Mouse (Mus musculus) G1E (cell line): ENCODE measurements around the gene Ubxn4. TPM values are rescaled to one million over a fixed set of nuclear protein-coding genes. Genes with fewer than 3 reads are reported as not detected.
"Not testable (repeated sequence)": the region's sequence is repeated elsewhere in the genome, so short reads cannot be mapped to it uniquely, and the experiment has no call there.

Experiments used
- ATAC-seq: 2 replicates; pipeline ENCODE4 v1.8.0; 2016; ENCODE audit warnings: mild to moderate bottlenecking; ENCODE audit not compliant: insufficient number of reproducible peaks, poor library complexity, low FRiP score, severe bottlenecking; ENCODE audit errors: extremely low read depth
- DNase-seq: peaks from one replicate; pipeline ENCODE4 v3.0.0; 2012; ENCODE audit warnings: low spot score
- H3K27me3 ChIP-seq: 2 replicates; pipeline ENCODE4 v1.6.1; 2012; ENCODE audit warnings: mild to moderate bottlenecking, low read length, inconsistent platforms; ENCODE audit not compliant: insufficient read depth
- H3K36me3 ChIP-seq: replicated peaks from 2 replicates; pipeline ENCODE3; 2012; ENCODE audit warnings: mild to moderate bottlenecking, inconsistent platforms
- H3K4me1 ChIP-seq: 2 replicates; pipeline ENCODE4 v1.6.1; 2012; ENCODE audit warnings: low read depth, low read length, inconsistent platforms, mixed read lengths; ENCODE audit not compliant: insufficient read depth
- H3K4me3 ChIP-seq: 2 replicates; pipeline ENCODE4 v1.5.1; 2012; ENCODE audit warnings: low read depth, mild to moderate bottlenecking, inconsistent platforms, low read length, moderate library complexity, mixed read lengths
- H3K9me3 ChIP-seq: replicated peaks from 2 replicates; pipeline ENCODE4 v1.6.1; 2012; ENCODE audit warnings: inconsistent platforms
- CTCF ChIP-seq: IDR thresholded peaks from 2 replicates; pipeline ENCODE4 v1.5.1; 2012; ENCODE audit warnings: low read depth, low read length, inconsistent platforms, mixed read lengths
- GATA1 ChIP-seq: IDR thresholded peaks from 2 replicates; pipeline ENCODE4 v1.6.1; 2012; ENCODE audit warnings: borderline replicate concordance, low read length, inconsistent platforms, mixed read lengths
- GATA2 ChIP-seq: IDR thresholded peaks from 2 replicates; pipeline ENCODE4 v1.6.1; 2012; ENCODE audit warnings: low read depth, low read length, inconsistent platforms, borderline replicate concordance
- POLR2AphosphoS5 ChIP-seq: IDR thresholded peaks from 2 replicates; pipeline ENCODE4 v1.6.1; 2012; ENCODE audit warnings: low read depth, low read length, inconsistent platforms; ENCODE audit not compliant: insufficient replicate concordance
- TAL1 ChIP-seq: conservative IDR thresholded peaks from 2 replicates; pipeline ENCODE4 v1.6.1; 2012; ENCODE audit warnings: low read depth, low read length, inconsistent platforms, mixed read lengths
- polyA plus RNA-seq: library from polyadenylated mRNA; stranded (reverse); fragments of >175 nt; gene quantifications from 2 replicates; pipeline ENCODE4 v1.2.3, GENCODE M21; 2012
- total RNA-seq, 2 experiments: library from RNA; stranded (forward) in 1 of 2; stranded (reverse) in 1 of 2; fragments of 200-1000 nt in 1 of 2; fragments of >200 nt in 1 of 2; fragmentation: Nextera tagmentation in 1 of 2; gene quantifications; 2 replicates each; pipeline ENCODE4 v1.2.3; 2014 to 2017

The Ubxn4 gene
- total and polyA plus RNA-seq, 3 experiments, result 33.5 to 153 (median 152) TPM

- H3K4me3 ChIP-seq, result peak overlapping the region; percentile 84
- H3K4me1 ChIP-seq, result peaks cover 26% of the 10 kb centered on the region
- peaks cover 15% of the 10 kb centered on the region for H3K36me3 ChIP-seq
- no peak for TF ChIP-seq TAL1
- no peak for TF ChIP-seq CTCF
- TF ChIP-seq POLR2AphosphoS5, result no peak
- TF ChIP-seq GATA2, result no peak
- no peak for TF ChIP-seq GATA1
- DNase-seq, result peak; percentile 97
- no peaks in the 10 kb centered on the region for H3K9me3 ChIP-seq
- no peaks in the 10 kb centered on the region for H3K27me3 ChIP-seq
- peak; percentile 94 for ATAC-seq
Observed at GRCm38 (mm10) chr1:128243996-128244726, 397 bp downstream of the Ubxn4 start.

DNA sequence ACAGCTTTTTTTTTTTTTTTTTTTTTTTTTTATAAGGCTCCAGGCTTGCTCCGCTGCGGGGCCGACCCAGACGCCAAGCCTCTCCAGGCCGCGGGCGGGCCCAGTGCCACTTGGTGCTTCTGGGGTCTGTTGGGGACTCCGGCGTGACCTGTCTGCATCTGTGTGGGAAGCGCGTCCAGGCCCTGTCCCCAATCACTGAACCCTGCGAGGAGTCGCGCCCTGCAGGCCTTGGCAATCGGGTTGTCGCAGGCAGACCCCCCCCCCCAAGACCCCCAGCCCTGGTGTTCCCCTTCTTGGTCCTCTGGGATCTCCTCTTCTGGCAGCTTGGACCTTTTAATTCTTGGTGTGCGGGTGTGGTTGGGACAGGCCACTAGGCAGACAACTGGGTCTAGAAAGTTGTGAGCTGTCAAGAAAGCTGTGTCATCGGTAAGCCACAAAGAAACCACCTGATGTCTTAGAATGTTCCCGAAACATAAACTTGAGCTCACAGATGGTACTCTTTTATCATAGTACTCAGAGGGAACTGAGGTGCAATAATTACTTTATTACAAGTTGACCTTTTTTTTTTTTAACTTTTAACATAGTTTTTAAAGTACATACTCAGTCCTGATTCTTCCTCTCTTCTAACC lies 1.1 kb downstream of the Ubxn4 start:
- Histone ChIP-seq H3K4me3 (peak overlapping the region; percentile 84), H3K4me1 (peaks cover 31% of the 10 kb centered on the region), H3K36me3 (peaks cover 15% of the 10 kb centered on the region), H3K9me3 (no peaks in the 10 kb centered on the region), H3K27me3 (no peaks in the 10 kb centered on the region)
- TF ChIP-seq CTCF (no peak), TAL1 (no peak), GATA2 (no peak), GATA1 (no peak), POLR2AphosphoS5 (no peak)
- ATAC-seq, result peak; percentile 51
- DNase-seq, result peak; percentile 70

GRCm38 (mm10) chr1:128267061-128267460 lies 23.3 kb downstream of the Ubxn4 start:
- not testable (repeated sequence) for H3K9me3 ChIP-seq, H3K4me1 ChIP-seq, DNase-seq, H3K4me3 ChIP-seq, ATAC-seq, H3K27me3 ChIP-seq
- H3K36me3 ChIP-seq, result peaks cover 84% of the 10 kb centered on the region

GRCm38 (mm10) chr1:128270731-128271130 lies 27.0 kb downstream of the Ubxn4 start:
- no peak for DNase-seq
- TF ChIP-seq CTCF, result no peak
- no peak for TF ChIP-seq POLR2AphosphoS5
- TF ChIP-seq GATA1, result no peak
- no peak for TF ChIP-seq TAL1
- no peak for TF ChIP-seq GATA2
- no peak overlapping the region for H3K4me3 ChIP-seq
- no peak for ATAC-seq
- peaks cover 2% of the 10 kb centered on the region; the same call in 1 of the 2 replicates for H3K4me1 ChIP-seq
- H3K9me3 ChIP-seq, result no peaks in the 10 kb centered on the region
- no peaks in the 10 kb centered on the region for H3K27me3 ChIP-seq
- H3K36me3 ChIP-seq, result peaks cover 90% of the 10 kb centered on the region

- Histone ChIP-seq H3K27me3 (no peaks in the 10 kb centered on the region), H3K36me3 (peaks cover 87% of the 10 kb centered on the region), H3K9me3 (no peaks in the 10 kb centered on the region), H3K4me1 (no peaks in the 10 kb centered on the region), H3K4me3 (no peak overlapping the region)
- ATAC-seq (no peak), DNase-seq (no peak)
- TF ChIP-seq CTCF (no peak), TAL1 (no peak), POLR2AphosphoS5 (no peak), GATA2 (no peak)
Observed at GRCm38 (mm10) chr1:128275908-128276307, 32.1 kb downstream of the Ubxn4 start.

GRCm38 (mm10) chr1:128278563-128278962 lies 34.8 kb downstream of the Ubxn4 start:
- DNase-seq (no peak), ATAC-seq (no peak)
- no peak overlapping the region for H3K4me3 ChIP-seq
- no peaks in the 10 kb centered on the region for H3K9me3 ChIP-seq
- no peaks in the 10 kb centered on the region for H3K4me1 ChIP-seq
- no peak for TF ChIP-seq TAL1
- no peak for TF ChIP-seq POLR2AphosphoS5
- no peak for TF ChIP-seq GATA2
- no peak for TF ChIP-seq CTCF
- no peak for TF ChIP-seq GATA1
- peaks cover 65% of the 10 kb centered on the region for H3K36me3 ChIP-seq
- no peaks in the 10 kb centered on the region for H3K27me3 ChIP-seq
